Mouse (Mus musculus) spleen, adult 12 weeks (tissue): Measurements from ENCODE around the gene Hdgf.

Experiments used
- DNase-seq: peaks from one replicate; pipeline ENCODE4 v3.0.0; 2022; ENCODE audit warnings: low spot score

Gene Hdgf

DNA sequence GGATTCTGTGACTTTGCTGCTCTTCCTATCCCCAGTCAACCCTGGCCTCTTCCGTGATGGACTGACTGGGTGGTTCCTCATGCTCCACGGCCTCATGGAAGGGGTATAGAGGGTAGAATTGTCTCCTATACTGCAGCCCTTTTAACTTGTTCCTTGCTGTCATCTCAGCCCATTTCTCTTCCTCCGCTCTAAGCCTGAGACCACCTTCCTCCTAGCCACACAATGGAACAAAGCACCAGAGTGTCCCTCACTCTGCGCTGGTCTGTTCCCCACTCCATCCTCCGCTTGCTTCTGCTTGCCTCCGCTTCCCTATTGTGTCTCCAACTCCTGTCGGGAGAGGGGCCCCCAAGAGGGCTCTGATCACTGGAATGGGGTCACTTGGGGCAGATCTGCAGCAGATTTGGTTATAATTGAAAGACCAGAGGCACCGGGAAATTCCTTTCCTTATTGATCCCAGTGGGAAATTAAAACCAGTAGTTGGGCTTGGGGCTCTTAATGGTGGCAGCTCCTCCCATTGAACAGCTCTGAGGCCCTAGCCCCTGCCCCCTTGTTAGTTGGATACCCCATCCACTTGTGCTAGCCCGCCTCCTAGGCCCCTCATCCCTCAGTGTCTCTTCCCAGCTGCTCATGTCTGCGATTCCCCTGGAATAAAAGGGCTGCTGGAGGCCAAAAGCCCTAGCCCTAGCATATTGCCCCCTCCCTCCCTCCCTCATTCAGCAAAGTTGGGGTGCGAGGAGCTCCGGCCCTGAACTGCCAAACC, 39.8 kb downstream of the Hdgf start:
- no peak for DNase-seq

DNA sequence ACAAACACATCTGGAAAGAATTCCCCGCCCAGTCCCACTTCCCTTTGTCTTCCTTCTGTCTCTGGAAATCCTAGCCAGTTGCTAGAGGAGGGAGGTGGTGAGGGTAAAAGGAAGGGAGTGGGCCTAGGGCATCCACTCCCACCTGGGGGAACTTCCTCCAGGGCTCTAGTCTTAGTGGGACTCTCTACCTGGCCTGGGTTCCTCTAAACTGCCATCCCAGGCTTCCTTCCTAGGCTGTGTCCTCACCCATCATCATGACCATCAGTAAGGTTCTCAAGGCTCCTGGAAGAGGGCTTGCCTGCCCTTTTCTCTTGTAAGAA, 40.4 kb downstream of the Hdgf start:
- no peak for DNase-seq

DNA sequence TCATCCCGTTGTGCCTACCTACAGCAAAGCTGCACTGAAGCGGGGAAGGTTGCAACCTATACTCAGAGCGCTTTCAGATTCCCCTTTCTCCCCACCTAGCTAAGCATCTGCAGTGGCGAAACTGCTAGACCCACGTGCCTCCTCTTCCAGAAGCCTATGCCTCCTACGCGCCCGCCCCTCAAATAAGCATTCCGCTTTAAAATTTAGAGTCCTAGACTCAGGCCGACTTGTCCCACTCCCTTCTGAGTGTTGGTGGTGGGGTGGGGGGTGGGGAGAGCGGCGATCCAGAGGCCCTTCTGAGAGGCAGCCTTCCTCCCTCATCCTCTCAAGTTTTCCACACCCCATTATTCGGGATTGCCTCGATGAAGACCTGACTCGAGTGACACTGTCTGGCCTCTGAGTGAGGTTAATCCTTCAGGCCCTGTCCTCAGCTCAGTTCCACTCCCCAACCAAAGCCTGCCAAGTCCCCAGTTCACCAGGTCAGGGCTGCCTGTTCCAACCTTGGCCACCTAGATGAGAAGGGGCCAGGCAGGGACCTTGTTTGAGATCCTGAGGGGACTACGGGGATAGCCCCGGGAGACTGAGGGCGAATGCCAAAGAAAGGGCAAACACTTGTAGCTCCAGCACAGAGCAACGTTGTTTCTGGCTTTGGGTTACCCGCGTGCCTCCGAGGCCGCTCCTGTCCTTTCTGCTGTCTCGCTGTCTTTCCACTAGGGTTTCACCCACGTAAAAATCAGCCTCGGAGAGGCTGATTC, 41.1 kb downstream of the Hdgf start:
- DNase-seq = no peak

DNA sequence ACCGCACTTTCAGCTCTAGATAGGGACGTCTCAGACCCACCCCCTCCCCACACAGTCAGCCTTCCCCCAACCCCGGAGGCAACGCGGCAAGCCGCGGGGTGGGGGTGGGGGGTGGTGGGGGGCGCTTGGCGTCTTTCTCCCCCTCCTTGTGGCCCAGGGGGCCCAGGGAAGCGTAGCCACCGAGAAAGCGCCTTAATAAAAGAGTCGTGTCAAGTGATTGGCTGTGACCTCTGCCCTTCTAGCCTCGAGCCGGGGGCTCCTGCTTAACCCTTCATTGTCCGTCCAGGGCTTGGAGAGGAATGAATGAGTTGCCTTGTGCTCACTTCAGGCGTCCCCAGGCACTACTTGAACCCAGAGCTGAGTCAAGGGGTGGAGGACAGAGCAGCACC, 41.7 kb downstream of the Hdgf start:
- no peak for DNase-seq

DNA sequence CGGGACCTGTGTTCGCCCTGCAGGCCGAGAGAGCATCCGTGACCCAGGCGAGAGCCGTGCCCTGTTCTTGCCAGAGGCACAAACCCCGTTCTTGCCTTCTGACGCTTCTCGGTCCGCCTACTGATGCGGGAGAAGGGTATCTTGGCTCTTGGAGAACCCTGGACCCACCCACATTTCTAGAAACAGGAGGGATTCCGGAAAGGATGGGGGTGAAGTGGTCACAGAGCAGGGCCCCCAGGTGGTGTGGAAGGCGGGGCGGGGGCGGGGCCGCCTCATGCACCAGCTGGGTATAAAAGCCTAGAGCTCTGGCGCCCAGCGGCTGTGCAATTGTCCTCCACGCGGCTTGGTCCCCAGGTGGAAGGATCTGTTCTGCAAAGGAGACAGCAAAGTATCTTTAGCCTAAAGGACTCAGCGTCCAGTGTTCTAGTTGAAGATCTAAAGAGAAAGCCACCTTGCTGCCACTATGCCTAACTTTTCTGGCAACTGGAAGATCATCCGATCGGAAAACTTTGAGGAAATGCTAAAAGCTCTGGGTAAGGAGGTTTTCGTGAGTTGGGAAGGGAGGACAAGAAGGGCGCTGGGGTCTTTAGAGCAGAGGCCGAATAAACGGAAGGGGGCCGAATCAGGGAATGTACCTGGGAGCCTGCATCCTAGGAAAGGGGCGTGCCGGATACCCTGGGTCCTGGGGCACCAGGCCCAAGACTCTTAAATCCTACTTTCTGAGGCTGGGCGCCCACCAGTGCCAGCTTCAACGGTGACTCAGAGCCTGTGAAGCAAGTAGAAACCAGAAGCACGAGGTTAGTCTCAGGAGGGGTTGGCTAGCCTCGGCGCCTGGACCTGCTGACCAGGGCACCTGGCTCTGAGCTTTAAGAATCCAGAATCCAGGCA, 42.5 kb downstream of the Hdgf start, which contains the start of gene Crabp2:
TSS of gene Crabp2 (plus strand) at position 289 of the 888 bp plus-strand sequence.
- no peak for DNase-seq

DNA sequence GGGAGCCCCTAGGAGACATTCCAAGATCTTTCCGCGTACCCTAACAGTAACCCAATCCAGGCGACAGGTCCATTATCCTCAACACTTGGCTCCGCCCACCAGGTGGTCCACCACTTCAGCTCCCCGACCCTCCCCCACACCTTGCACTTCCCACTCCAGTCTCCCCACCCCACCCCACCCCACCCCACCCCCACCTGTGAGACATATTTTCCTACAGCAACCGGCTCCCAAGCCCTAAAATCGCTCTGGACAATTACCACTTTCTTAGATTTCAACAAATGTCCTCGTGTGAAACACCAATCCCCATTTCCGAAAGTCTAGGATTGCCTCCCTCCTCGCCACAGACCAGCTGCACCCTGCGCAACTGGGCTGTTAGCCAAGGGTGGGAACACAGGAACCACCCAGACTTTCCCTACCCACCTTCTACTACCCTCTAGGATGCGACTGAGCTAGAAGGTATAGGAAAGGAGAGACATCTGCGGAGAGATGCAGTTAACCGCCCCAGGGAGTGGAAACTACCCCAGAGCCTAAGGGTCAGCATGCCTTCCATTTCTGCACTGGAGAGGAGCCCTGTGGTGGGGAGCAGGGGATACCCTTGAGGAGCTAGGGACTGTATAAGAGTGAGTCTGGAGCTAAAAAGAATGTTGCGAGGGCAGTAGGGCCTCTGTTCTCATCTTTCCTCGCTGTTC, 43.3 kb downstream of the Hdgf start:
- DNase-seq = no peak

DNA sequence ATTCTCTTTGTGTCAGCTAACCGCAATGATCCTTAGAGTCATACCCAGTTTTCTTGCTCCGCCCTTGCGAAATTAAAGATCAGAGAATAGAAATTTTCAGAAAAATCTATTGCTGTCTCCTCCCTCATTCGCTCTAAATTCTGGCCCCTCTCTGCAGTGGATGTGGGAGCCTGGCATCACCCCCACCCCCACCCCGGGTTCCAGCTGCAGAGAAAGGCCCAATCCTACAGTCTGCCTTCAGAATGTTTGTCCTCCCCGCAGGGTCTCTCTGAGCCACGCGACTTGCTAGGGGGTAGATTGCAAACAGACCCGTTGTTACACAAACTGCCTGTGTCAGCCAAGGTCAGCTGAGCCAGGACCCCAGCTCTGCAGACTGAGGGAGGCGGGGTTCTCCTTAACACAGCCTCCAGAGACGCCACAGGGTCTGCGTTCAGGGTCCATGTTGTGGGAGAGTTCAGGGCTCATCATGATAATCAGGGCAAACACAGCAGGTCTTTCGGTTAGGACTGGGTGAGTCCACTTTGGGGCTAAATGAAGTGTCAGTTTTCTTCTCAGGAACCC, 43.9 kb downstream of the Hdgf start:
- DNase-seq = no peak

DNA sequence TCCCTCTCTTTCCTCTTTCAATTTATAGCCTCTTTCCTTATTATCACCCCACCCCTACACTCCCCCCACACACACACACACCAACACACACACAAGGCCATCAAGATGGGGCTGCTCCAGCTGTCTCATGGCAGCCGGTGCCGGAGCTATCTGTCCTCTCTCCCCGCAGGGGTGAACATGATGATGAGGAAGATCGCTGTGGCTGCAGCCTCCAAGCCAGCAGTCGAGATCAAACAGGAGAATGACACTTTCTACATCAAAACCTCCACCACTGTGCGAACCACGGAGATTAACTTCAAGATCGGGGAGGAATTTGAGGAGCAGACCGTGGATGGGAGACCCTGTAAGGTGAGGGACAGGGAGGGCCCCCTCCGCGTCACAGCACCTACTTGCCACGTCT, 45.8 kb downstream of the Hdgf start:
- DNase-seq = no peak

DNA sequence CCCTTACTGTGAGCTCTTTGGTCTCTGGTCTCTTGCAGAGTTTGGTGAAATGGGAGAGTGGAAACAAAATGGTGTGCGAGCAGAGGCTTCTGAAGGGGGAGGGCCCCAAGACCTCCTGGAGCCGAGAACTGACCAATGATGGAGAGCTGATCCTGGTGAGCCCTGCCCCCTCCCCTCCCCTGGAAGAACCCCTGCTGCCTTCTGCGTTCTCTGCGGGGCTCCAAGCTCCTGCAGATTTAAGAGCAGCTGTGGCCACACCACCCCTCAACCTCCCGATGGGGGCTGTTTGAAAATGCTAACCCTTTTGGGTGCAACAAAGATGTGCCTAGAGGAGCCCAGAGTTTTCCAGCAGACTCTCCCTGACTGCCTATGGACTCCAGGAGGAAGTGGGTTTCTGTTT, 46.3 kb downstream of the Hdgf start:
- no peak for DNase-seq

DNA sequence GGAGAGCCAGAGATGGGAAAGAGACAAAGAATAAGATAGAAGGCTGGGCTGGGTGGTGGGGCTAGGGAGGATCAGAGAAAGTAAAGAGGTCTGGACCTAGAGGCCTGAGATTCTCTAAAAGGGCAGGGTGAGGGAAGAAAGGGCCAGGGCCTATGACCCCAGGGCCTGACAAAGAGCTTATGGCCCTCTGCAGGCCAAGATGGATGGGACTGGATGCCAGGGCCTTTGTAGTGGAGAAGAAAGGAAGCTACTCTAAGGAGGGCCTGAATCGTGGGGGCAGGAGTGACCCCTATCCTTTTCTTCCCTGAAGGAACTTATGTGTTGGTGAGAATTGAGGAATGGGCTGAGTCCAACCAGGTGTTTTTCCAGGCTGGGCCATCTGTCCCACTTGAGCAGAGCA, 51.9 kb downstream of the Hdgf start:
- no peak for DNase-seq

DNA sequence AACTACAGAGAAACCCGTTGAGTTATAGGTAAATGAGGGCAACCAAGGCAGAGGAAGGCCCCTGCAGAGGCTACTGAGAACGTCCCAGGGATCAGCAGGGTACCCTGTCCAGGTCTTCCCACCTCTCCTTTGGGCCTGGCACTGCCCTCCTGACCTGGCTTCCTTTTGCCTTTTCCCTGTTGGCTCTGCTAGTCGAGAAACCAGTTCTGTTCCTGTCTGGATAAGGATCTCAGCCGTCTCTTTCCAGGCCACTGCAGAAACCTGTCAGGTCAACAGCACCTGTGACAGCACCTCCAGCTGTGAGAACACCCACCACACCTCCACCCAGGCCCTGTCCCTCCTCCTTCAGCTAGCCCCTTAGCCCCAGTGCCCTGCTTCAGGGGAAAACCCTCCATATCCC, 52.4 kb downstream of the Hdgf start:
- DNase-seq = no peak

DNA sequence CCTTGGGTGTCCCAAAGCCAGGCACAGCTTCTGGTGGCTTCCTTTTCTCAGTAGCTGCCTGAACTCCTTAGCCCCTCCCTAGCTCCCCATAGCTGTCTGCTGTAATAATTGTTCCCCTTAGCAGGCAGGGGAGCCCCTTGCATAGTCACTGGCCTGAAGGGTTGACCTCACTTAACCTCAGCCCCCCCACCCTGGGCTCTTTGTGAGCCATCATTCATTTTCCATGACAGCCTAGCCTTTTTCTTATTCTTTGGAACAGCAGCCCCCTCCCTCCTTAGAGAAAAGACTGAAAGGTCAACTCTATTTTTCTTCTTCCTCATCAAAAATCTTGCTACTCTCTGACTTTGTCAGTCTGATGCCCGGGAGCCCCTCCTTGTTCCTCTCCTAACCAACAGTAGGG, 52.8 kb downstream of the Hdgf start:
- DNase-seq = no peak

DNA sequence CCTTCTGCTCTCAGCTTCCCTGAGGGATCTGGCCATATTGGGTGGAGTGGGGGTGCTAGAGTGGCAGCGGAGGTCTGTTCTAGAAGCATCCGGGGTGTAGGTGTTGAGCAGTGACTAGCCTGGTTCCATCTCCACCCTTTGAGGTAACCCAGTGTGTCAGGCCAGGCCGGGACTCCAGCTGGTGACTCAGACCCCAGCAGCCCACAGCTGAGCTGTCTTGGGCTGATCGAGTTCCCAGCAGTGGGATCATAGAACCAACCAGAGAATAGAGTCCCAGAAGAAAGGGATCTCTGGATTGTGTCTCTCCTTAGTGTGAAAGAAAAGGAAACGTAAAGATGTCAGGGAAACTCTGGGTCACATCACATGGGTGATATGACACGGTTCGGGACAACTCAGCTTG, 53.2 kb downstream of the Hdgf start:
- no peak for DNase-seq

DNA sequence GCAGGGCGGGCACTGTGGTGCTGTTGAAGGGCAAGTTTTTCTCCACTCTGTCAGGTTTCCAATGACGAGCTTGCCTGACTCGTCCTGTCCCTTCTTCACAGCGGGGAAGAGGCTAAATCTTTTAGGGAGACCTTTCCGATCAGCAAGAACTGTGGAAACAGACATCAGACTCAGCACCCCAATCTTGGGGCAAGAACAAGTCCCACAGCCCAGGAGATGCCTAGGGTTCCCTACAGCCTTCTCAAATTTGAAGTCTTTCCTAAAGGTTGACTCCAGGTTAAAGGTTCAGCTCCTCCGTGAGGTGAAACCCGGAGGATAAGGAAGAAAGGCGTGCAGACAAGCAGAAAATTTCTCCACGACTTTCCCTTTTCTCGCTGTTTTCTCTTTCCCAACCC, 54.1 kb downstream of the Hdgf start:
- DNase-seq = no peak

DNA sequence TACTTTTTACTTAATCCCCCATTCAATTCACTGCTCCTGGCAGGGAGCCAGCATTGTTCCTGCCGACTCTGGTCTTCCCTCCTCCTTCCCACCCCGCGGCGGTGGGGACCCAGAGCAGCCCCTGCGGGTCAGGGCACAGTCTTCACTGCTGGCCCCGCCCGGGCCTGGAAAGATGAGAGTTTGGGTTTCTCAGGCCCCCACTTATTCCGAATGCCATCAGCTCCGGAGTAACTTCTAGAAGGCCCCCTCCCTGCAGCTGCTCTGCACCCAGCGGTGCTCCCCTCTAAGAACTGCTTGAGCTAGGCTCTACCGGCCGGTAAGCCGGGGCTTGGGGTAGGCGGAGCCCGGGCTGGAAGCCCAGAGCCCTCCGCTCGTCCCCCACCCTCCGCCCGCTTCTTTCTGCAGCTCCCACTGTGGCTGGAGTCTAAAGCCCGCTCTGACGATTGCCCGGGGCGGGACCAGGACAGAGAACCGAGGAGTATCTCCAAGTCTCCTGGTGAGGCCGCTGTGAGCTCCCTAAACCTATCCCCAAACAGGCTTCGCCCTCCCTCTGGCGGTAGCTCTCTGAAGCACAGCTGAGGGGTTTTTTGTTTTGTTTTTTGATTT, 54.6 kb downstream of the Hdgf start:
- DNase-seq = peak; percentile 48
